ENCODE assay signal across 25 mouse cellular contexts in genomic region chr2:30571647-30572046, GRCm38 (mm10). TPM values are rescaled to one million over a fixed set of nuclear protein-coding genes. Genes with fewer than 3 reads are reported as not detected.
"Had no signal": no experiment of that assay in that cellular context is flagged by ENCODE, and none has a peak within 500 bp of the region (broad histone marks: within the 10 kb centered on the region; RNA-seq: fewer than 3 reads in every experiment).

No protein-coding gene starts in this region.

- H3K4me3 ChIP-seq: heart, adult 2 months; heart, embryonic 13.5 days; heart, embryonic 15.5 days; hindbrain, embryonic 13.5 days; hindbrain, embryonic 15.5 days; kidney, embryonic 15.5 days; left cerebral cortex, adult 2 months; limb, embryonic 10.5 days; limb, embryonic 12.5 days; liver, embryonic 13.5 days had no signal

- ATAC-seq: hindbrain, postnatal 0 days; intestine, embryonic 16.5 days had no signal

- H3K36me3 ChIP-seq: heart, embryonic 13.5 days; heart, embryonic 15.5 days; hindbrain, embryonic 13.5 days; hindbrain, embryonic 15.5 days; kidney, embryonic 15.5 days; limb, embryonic 10.5 days; limb, embryonic 12.5 days; liver, embryonic 13.5 days had no signal

- DNase-seq: gastrocnemius, postnatal 14 days; gastrocnemius, postnatal 36 days; heart, adult 11 months; heart, adult 2 months; heart, postnatal 14 days; heart, postnatal 36 days; kidney, adult 11 months; kidney, adult 2 months; kidney, adult 9 months; kidney, postnatal 14 days; kidney, postnatal 36 days; liver; liver, embryonic 13.5 days had no signal

- H3K9ac ChIP-seq: heart, embryonic 13.5 days; heart, embryonic 15.5 days; hindbrain, embryonic 13.5 days; hindbrain, embryonic 15.5 days; kidney, embryonic 15.5 days; limb, embryonic 12.5 days; liver, embryonic 13.5 days had no signal

- H3K27ac ChIP-seq: heart, adult 2 months; heart, embryonic 13.5 days; heart, embryonic 15.5 days; hindbrain, embryonic 13.5 days; hindbrain, embryonic 15.5 days; hindbrain, postnatal 0 days; kidney, embryonic 15.5 days; kidney, postnatal 0 days; left cerebral cortex, adult 2 months; limb, embryonic 10.5 days; limb, embryonic 12.5 days; liver, embryonic 13.5 days had no signal

- H3K4me1 ChIP-seq: liver, embryonic 13.5 days had no signal

- H3K4me2 ChIP-seq: heart, embryonic 13.5 days; heart, embryonic 15.5 days; hindbrain, embryonic 13.5 days; hindbrain, embryonic 15.5 days; kidney, embryonic 15.5 days; limb, embryonic 12.5 days; liver, embryonic 11.5 days; liver, embryonic 13.5 days had no signal

- H3K9me3 ChIP-seq: heart, embryonic 13.5 days; heart, embryonic 15.5 days; hindbrain, embryonic 13.5 days; hindbrain, embryonic 15.5 days; kidney, embryonic 15.5 days; limb, embryonic 10.5 days; liver, embryonic 13.5 days had no signal

- H3K27me3 ChIP-seq: heart, embryonic 13.5 days; heart, embryonic 15.5 days; hindbrain, embryonic 13.5 days; hindbrain, embryonic 15.5 days; kidney, embryonic 15.5 days; limb, embryonic 12.5 days had no signal

RNA-seq across cellular contexts. Expression of gene Cstad, which starts 23.2 kb away (rescaled TPM):
- polyA plus RNA-seq: liver, embryonic 11.5 days had no signal
